Mouse (Mus musculus): ENCODE results near the gene Dnajc15.

Gene Dnajc15

GRCm38 (mm10) chr14:77796506-77796905 lies 78.4 kb downstream of the Dnajc15 start:
- DNase-seq (ENCODE audit: low spot score): no peak

GRCm38 (mm10) chr14:77795240-77795639 lies 79.7 kb downstream of the Dnajc15 start:
- DNase-seq (ENCODE audit: low spot score): no peak

- no peak for DNase-seq (ENCODE audit: low spot score)
These were observed 80.5 kb downstream of the Dnajc15 start for GRCm38 (mm10) chr14:77794285-77794949.

DNA sequence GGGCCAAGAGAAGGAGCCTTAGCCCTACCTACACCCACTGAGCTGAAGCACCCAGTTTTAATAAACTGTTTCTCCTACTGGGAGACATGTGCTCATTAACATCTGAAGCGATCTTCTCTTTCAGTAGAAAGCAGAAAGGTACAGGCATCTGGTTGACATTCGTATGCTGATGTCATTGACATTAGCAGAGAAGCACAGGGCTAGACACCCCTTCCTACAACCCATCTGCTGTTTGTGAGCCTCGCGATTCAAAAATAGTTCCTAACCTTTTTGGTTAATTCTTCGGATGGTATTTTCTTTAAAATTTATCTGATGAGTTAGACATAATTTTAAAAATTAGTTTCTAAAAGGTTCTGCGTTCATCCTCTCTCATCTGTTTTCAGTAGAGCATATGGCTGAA lies 81.9 kb downstream of the Dnajc15 start:
- no peak for DNase-seq (ENCODE audit: low spot score)

GRCm38 (mm10) chr14:77783217-77783616 lies 91.7 kb downstream of the Dnajc15 start:
- DNase-seq (ENCODE audit: low spot score): no peak

DNA sequence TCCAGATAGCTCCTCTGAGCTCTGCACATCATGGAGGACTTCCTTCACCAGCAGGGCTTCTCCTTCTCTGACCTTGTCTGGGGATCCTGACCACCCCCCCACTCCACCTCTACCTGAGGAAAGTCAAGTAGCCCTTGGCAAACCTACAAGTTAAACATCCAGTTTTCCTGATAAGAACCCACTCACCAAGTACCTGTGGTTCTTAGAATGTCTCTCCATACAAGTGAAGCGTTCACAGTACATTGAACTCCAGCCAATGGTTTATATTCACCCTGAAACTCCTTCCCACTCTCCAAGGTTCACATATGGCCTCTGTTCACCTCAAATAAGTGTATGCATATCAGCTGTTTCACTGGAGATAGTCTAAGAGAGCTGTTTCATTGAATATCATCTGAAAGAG lies 97.6 kb downstream of the Dnajc15 start:
- DNase-seq (ENCODE audit: low spot score): no peak

GRCm38 (mm10) chr14:77776005-77776531 lies 98.9 kb downstream of the Dnajc15 start:
- no peak for DNase-seq (ENCODE audit: low spot score)

GRCm38 (mm10) chr14:77773331-77773730 lies 101.6 kb downstream of the Dnajc15 start:
- no peak for DNase-seq (ENCODE audit: low spot score)

DNA sequence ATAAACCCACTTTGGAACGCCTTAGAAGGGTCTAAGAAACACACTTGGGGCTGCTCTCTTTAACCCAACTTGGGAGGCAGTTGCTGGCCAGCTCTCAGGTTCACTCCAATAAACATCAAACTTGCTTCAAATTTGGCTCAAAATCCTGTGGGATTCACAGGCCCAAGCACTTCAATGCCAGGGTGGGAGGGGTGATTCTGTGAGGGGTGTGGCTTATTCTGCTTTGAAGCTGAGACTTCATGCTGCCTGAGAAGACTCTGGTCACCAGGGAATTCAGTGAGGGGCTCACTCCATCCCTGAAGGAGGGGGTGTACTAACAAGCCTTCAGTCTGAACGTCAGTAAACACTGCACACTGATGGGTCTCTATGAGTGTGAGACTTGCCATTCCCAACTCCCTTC lies 103.3 kb downstream of the Dnajc15 start:
- DNase-seq (ENCODE audit: low spot score): no peak

Data from retina, embryonic 14.5 days (tissue).